Mouse (Mus musculus) CD8-positive naive resting alpha-beta T cell, adult 2 months (primary cell): Measurements from ENCODE around the gene Dirc2.
A peak's percentile ranks its signal among the peaks of the same experiment; 100 is the strongest.

ENCODE experiments used
- DNase-seq, 2 experiments: peaks; one replicate each; pipeline ENCODE4 v3.0.0; 2022; ENCODE audit warnings: low read depth in 2 of 2, low spot score in 2 of 2

Dirc2 gene

GRCm38 (mm10) chr16:35740357-35740756 is 28.8 kb downstream of the Dirc2 start:
- no peak for DNase-seq

DNA sequence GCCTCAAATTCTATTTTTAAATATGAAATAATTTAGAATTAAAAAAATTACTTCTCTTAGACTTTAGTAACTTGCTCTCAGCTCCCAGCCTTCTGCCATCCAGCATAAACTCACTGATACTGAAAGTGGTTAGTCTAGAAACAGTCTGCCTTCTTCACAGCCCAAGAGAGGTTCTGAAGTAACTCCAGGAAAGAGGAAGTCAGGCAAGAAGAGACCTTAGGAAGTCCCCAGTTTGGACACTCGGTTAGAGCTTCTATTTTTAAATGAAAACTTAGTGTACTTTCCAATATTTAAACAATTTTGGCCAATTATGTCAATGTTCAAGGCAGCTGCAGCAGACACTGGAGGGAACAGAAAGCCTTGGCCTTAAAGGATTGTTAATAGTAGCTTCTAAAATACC is 29.6 kb downstream of the Dirc2 start:
- no peak for DNase-seq

- no peak for DNase-seq
Observed at GRCm38 (mm10) chr16:35738096-35738767, 30.9 kb downstream of the Dirc2 start.

GRCm38 (mm10) chr16:35734038-35734437 is 35.1 kb downstream of the Dirc2 start:
- DNase-seq = peak; percentile 70 to 78

DNA sequence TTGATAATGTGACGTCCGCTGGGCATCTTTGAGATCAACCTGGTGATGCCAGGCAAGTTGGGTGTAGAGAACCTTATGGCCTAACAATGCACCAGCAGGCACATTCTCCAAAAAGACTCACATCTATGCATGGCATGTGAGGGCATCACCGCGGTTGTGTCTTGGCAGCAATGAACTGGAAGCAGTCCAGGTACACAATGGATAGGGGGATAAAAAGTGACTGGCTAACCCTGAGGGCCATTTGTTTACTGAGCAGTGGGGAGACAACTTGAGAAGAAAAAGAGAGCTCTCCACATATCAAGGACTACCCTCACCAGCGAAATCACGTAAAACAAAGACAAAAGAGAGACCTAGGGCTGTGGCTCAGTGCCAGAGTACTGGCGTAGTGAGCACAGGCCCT is 37.1 kb downstream of the Dirc2 start:
- DNase-seq = no peak

GRCm38 (mm10) chr16:35729151-35729738 is 39.9 kb downstream of the Dirc2 start:
- no peak for DNase-seq

- DNase-seq = no peak
Observed at GRCm38 (mm10) chr16:35726601-35727000, 42.6 kb downstream of the Dirc2 start.

DNA sequence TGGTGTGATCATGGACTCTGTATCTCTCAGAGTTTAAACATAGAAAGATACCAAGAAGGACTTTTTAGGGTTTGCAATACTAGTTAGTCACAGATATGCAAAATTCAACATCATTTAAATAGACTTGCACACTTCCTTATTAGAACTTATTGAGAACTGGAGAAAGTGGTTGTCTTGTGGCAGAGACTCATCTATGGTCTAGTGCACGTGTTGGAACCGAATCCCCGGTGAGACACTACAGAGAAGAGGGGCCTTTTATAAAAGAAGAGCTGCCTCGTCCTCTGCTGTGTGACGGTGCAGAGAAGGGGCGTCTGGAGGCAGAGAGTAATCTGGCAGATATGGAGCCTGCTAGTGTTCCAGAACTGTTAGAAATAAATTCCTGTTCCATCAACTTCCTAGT is 44.6 kb downstream of the Dirc2 start:
- DNase-seq = no peak

GRCm38 (mm10) chr16:35717761-35718160 is 51.4 kb downstream of the Dirc2 start:
- DNase-seq = no peak

- DNase-seq = no peak
Observed at GRCm38 (mm10) chr16:35716257-35716656, 52.9 kb downstream of the Dirc2 start.

- DNase-seq = no peak
Observed at GRCm38 (mm10) chr16:35715771-35716170, 53.4 kb downstream of the Dirc2 start.

DNA sequence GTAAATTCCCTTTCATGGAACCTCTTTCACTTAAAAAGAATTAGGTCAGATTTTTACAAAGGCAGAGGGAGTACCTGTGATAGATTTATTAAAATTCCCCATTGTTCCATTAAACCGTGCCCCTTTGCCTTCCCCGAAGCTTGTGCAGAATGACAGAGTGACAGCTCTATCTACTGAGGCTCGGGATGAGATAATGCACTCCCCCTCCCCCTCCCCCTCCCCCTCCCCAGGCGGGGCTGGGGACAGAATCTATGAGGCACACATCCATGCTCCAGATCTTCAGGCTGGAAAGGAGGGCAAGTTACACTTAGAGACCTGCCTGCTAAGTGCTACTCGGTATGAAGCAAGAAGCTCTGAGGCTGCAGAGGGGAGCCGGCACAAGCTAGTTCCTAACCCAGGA is 53.8 kb downstream of the Dirc2 start:
- DNase-seq = no peak

- DNase-seq = no peak
Observed at GRCm38 (mm10) chr16:35714689-35715088, 54.5 kb downstream of the Dirc2 start.

DNA sequence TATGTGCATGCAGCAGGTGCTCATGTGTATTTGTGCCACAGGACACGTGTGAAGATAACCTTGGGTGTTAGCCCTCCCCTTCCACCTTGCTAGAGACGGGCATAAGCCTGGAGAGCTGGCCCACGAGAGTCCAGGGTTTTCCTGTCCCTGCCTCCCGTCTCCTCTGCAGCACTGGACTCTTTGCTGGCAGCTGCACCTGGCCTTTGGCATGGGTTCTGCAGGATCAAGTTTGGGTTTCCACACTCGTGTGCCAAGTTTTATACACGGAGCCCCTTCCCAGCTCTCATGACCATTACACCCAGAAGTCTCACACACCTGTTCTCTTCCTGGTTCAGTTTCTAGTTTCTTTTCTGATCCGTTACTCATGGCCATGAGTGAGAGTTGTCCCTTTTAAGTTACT is 55.5 kb downstream of the Dirc2 start:
- DNase-seq = no peak

DNA sequence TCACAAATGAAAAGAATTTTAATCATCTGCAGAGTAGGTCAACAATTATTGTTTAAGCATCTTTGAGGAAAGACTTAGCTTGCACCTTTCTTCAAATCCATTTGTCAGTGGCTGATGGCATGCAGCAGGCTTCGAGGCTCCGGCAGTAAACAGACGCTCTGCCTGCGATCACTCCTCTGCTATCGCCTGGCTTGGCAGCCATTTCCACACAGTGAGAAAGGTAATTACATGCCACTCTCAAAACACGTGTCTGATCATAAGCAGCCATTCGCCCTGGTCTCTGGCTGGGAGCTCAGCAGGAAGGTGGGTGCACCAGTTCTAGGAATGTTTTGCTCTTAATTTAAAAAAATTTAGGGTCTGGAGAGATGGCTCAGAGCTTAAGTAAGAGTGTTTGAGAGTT is 58.2 kb downstream of the Dirc2 start:
- DNase-seq = no peak

DNA sequence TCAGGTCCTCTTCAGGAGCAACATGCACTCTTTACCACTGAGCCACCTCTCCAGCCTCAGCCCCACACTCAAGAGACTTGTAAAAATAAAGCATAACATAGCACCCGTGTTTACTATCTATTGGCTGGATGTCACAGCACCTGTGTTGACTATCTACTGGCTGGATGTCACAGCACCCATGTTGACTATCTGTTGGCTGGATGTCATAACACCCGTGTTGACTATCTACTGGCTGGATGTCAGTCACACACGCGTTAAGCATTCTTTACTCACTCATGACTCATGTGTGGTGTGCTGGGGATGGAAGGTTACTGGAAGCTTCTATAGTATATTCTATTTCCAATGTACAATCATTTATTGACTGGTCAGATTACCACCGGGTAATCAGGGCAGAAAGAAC is 62.2 kb downstream of the Dirc2 start:
- no peak for DNase-seq

- no peak for DNase-seq
Observed at GRCm38 (mm10) chr16:35704796-35705195, 64.4 kb downstream of the Dirc2 start.

DNA sequence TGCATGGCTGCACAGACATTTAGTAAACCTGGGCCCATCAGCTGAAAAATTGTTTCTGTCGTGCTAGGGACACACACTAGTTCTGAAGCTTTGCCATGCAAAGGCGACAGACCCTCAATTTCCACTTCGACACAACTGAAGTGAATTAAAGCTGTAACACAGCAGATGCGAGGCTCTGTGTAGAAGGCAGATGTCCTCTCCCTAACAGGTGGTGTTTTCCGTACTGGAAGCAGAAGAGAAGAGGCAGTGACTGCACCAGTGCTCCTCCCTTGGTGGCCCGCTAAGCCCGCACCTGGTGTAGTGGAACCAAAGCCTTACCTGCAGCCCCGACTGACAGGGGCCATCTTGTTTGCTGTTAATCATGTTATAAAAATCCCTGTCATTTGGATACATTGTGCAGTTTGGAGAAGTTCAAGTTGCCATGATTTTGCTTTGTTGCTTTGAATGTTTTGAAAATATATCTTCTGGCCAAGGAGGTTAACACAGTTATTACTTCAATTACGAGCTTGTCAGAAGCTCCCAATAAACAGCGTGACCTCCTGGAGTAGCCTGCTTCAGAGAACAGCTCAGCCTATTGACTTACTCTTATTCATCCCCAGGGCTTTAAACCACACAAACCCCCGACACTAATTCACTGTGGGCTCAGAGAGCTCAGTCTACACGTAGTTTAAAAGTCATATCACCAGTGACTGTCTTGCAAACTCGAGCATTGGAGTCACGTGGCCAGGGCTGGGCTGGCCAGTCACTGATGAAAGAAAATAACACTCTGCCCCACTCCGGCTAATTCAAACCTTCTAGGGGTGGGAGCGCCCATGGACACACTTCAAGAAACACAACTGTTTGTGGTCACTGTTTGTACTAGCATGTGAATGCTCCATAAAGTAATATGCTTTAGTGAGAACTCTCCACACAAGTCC is 65.1 kb downstream of the Dirc2 start:
- DNase-seq = no peak

DNA sequence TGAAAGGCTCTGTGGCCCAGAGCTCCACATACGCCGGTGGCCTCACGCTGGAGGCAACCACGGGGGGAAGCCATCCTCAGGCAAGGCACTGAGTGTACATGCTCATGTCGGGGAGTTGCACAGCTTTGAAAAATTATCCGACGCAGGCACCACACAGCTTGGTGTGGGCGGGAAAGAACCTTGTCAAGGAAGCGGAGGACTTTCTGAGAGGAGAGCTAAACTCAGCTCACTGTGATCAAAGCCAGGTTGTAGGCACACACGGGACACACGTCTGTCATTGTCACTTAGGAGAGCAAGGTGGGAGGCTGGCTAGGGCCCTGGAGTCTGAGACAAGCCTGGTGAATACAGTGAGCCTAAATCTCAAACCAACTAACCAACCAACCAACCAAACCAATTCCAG is 67.3 kb downstream of the Dirc2 start:
- DNase-seq = no peak

- DNase-seq = no peak
Observed at GRCm38 (mm10) chr16:35696103-35696502, 73.1 kb downstream of the Dirc2 start.

DNA sequence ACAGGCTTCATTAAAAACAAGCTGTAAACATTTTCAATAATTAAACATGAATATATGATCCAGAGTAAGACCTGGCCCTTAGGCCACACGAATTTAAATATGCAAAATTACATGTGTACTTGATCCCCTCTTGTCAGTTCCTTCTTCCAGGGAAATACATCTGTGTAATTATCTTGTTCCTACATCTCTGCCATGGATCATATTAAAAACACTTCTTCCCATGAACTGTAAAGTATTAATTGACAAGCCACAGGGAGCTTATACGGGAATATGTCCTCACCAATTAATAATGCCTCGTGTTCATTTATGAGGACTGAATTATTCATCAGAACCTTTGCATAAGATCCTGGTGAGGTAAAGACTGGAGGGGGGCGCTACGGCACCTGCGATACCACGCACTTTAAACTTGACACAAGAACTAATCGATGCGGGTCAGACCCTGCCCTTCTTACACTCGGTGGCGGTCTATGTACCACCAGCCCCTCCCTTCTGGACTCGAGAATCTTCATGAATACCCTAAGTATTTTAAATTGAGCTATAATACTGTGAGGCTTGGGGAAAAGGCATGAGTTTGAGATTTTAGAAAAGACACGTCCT is 74.8 kb downstream of the Dirc2 start:
- no peak for DNase-seq

- no peak for DNase-seq
Observed at GRCm38 (mm10) chr16:35691606-35692005, 77.5 kb downstream of the Dirc2 start.
